Mouse (Mus musculus): ENCODE results near the gene Shq1.

- TF ChIP-seq POLR2A (IDR thresholded peaks at IDR 0.05; ENCODE audit: low read depth, low read length) (no peak), CTCF (IDR thresholded peaks at IDR 0.05; ENCODE audit: borderline replicate concordance, insufficient read depth, low read length) (no peak)
Observed at GRCm38 (mm10) chr6:100620411-100620810, 50.5 kb downstream of the Shq1 start.
